Mouse (Mus musculus) E14TG2a.4 (cell line): ENCODE results near the gene Trpc5os.

Experiments
- CTCF ChIP-seq: conservative IDR thresholded peaks from 2 replicates; pipeline ENCODE4 v1.5.1; 2014; ENCODE audit warnings: low read length
- NANOG ChIP-seq: IDR thresholded peaks from 2 replicates; pipeline ENCODE4 v1.6.1; 2014; ENCODE audit warnings: borderline replicate concordance, low read length, mixed read lengths
- POU5F1 ChIP-seq: IDR thresholded peaks from 2 replicates; pipeline ENCODE4 v1.6.1; 2014; ENCODE audit warnings: low read length, borderline replicate concordance

- TF ChIP-seq POU5F1 (no peak), CTCF (no peak), NANOG (no peak)
These were observed 35.0 kb downstream of the Trpc5os start for GRCm38 (mm10) chrX:144491394-144491793.
